Mouse (Mus musculus) neural tube, embryonic 13.5 days (tissue): ENCODE measurements around the gene Dcdc2c. TPM values are rescaled to one million over a fixed set of nuclear protein-coding genes. Genes with fewer than 3 reads are reported as not detected.

Experiments used
- ATAC-seq: fragments of 200-750 bp; cut with Nextera tagmentation; 2 replicates; pipeline ENCODE4 v1.8.0; 2017; ENCODE audit warnings: low read depth, mild to moderate bottlenecking, moderate TSS enrichment, moderate library complexity
- H3K27ac ChIP-seq: fragments of 300-500 bp; sonication (generic); replicated peaks from 2 replicates; pipeline ENCODE4 v1.5.1; 2015; ENCODE audit warnings: moderate library complexity, mild to moderate bottlenecking, inconsistent platforms
- H3K27me3 ChIP-seq: fragments of 300-500 bp; sonication (generic); 2 replicates; pipeline ENCODE4 v1.6.1; 2015; ENCODE audit warnings: mild to moderate bottlenecking, inconsistent platforms
- H3K36me3 ChIP-seq: fragments of 300-500 bp; sonication (generic); 2 replicates; pipeline ENCODE4 v1.6.1; 2015; ENCODE audit warnings: mild to moderate bottlenecking, inconsistent platforms
- H3K4me1 ChIP-seq: fragments of 300-500 bp; sonication (generic); replicated peaks from 2 replicates; pipeline ENCODE4 v1.6.1; 2015; ENCODE audit warnings: inconsistent platforms
- H3K4me2 ChIP-seq: fragments of 300-500 bp; sonication (generic); 2 replicates; pipeline ENCODE4 v1.6.1; 2015; ENCODE audit warnings: inconsistent platforms, mild to moderate bottlenecking, moderate library complexity
- H3K4me3 ChIP-seq: fragments of 300-500 bp; sonication (generic); 2 replicates; pipeline ENCODE4 v1.5.1; 2015; ENCODE audit warnings: mild to moderate bottlenecking, inconsistent platforms
- H3K9ac ChIP-seq: fragments of 300-500 bp; sonication (generic); 2 replicates; pipeline ENCODE4 v1.6.1; 2015; ENCODE audit warnings: moderate library complexity, mild to moderate bottlenecking, inconsistent platforms
- H3K9me3 ChIP-seq: fragments of 300-500 bp; sonication (generic); 2 replicates; pipeline ENCODE4 v1.6.1; 2016; ENCODE audit warnings: inconsistent platforms
- WGBS: fragments of 180-500 bp; shearing (Covaris S2); methylation state at CpG from one replicate; pipeline ENCODE4 v1.1.7; 2015; 5-methylcytosine and 5-hydroxymethylcytosine counted together
- polyA plus RNA-seq: library from polyadenylated mRNA; unstranded; fragments of >200 nt; fragmentation: Nextera tagmentation; extraction: Ambion mirVana; gene quantifications from 2 replicates; pipeline ENCODE4 v1.2.1, GENCODE M21; 2015

The Dcdc2c gene
- polyA plus RNA-seq, 1 experiment from 2014 or later = 0.11 TPM

GRCm38 (mm10) chr12:28575366-28576070, 23.3 kb upstream of the Dcdc2c start:
- Histone ChIP-seq H3K4me1 (no peaks in the 10 kb centered on the region), H3K4me3 (no peak overlapping the region), H3K9ac (no peak overlapping the region), H3K27me3 (no peaks in the 10 kb centered on the region), H3K9me3 (no peaks in the 10 kb centered on the region), H3K27ac (no peak overlapping the region), H3K36me3 (no peaks in the 10 kb centered on the region), H3K4me2 (no peak overlapping the region)
- ATAC-seq = no peak
- WGBS = 78% methylated on average over 6 of the region's 6 CpGs

DNA sequence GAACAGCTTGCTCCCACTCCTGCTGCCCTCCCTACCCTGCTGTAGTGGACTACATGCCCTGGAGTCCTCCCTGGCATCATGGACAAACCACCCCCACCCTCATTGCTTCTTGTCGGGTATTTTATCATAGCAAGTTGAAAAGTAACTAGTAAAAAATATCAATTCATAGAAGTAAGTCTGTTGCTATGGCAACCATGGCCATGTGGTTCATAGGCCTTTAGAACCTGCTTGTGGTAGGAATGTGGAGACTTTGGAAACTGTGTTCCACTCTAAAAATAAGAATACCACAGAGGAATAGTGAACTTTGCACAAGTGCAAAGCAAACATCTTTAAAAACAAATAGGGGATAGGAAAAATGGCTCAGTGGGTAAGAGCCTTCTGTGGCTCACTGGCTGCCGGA, 20.0 kb upstream of the Dcdc2c start:
- Histone ChIP-seq H3K9ac (no peak overlapping the region), H3K4me2 (no peak overlapping the region), H3K27ac (no peak overlapping the region), H3K9me3 (no peaks in the 10 kb centered on the region), H3K4me1 (no peaks in the 10 kb centered on the region), H3K4me3 (no peak overlapping the region), H3K27me3 (no peaks in the 10 kb centered on the region), H3K36me3 (no peaks in the 10 kb centered on the region)
- no peak for ATAC-seq
- WGBS = 93% methylated on average over 2 of the region's 2 CpGs

- peaks cover 9% of the 10 kb centered on the region for H3K4me1 ChIP-seq
- H3K9ac ChIP-seq = no peak overlapping the region
- H3K4me2 ChIP-seq = 0 out of 2 replicates have a peak overlapping the region, but pooled peaks have one; percentile 7
- ATAC-seq = 0 out of 2 replicates have a peak, but pooled peaks have one; percentile 15
- peak overlapping the region; percentile 54; the same call in 1 of the 2 replicates for H3K27ac ChIP-seq
- no peaks in the 10 kb centered on the region for H3K36me3 ChIP-seq
- 57% methylated on average over 18 of the region's 18 CpGs for WGBS
- no peak overlapping the region for H3K4me3 ChIP-seq
- H3K9me3 ChIP-seq = no peaks in the 10 kb centered on the region
- no peaks in the 10 kb centered on the region for H3K27me3 ChIP-seq
These were observed 424 bp downstream of the Dcdc2c start for GRCm38 (mm10) chr12:28551775-28552174.

GRCm38 (mm10) chr12:28548887-28549286, 3.3 kb downstream of the Dcdc2c start:
- no peak overlapping the region for H3K4me3 ChIP-seq
- 64% methylated on average over 4 of the region's 4 CpGs for WGBS
- peaks cover 9% of the 10 kb centered on the region for H3K4me1 ChIP-seq
- H3K27ac ChIP-seq = no peak overlapping the region
- H3K36me3 ChIP-seq = no peaks in the 10 kb centered on the region
- ATAC-seq = no peak
- no peaks in the 10 kb centered on the region for H3K27me3 ChIP-seq
- H3K4me2 ChIP-seq = no peak overlapping the region
- no peaks in the 10 kb centered on the region for H3K9me3 ChIP-seq
- no peak overlapping the region for H3K9ac ChIP-seq

DNA sequence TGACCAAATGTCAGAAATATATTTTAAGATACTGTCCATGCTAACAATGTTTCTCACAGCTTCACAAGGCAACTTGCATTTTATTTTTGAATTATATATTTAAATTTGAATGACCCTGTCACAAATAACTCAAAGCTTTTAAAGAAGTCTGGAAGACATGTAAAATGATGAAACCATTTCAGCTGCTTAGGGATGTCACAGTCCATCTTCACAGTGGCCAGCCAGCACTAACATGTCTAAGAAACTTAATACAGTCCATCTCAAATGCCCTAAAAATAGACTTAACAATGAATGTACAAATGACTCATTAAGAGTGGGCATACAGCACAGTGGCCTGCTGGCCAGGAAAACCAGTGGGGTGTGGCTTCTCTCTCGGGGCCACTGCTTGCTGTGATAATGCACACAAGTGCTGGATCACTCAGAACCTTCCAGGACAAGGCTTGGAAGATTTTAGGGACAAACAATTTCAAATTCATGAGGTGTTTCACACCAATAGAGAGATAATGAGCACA, 37.9 kb downstream of the Dcdc2c start:
- Histone ChIP-seq H3K36me3 (no peaks in the 10 kb centered on the region), H3K9me3 (peaks cover 6% of the 10 kb centered on the region; the same call in 1 of the 2 replicates), H3K4me1 (no peaks in the 10 kb centered on the region), H3K27me3 (no peaks in the 10 kb centered on the region), H3K4me3 (no peak overlapping the region), H3K27ac (no peak overlapping the region), H3K4me2 (no peak overlapping the region), H3K9ac (no peak overlapping the region)
- no peak for ATAC-seq
- WGBS = 57% methylated on average over 1 of the region's 1 CpGs

DNA sequence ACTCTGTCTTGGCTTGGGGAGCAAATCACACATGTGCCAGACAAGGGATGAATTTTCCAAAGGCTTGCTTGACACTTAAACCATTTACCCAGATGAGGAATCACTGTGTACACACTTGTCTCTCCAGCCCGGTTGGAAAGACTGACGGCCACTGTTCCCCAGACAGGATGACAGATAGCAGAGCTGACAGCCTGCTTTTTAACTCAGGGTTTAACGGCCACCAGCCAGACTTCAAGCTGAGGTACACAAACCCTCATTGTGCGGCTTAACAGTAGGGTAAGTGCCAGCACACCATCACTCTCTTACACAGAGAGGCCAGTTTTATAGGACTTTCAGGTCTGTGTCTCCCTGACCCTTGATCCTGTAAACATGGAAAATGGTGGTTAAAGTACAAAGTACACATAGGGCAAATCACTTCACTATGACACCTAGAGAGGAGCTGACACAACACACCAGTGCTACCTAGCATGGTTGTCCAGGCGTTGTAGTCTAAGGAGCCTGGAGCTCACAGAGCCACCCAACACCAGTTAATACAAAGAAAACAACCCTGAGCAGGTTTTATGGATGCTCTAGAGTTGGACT, 42.4 kb downstream of the Dcdc2c start:
- ATAC-seq = no peak

DNA sequence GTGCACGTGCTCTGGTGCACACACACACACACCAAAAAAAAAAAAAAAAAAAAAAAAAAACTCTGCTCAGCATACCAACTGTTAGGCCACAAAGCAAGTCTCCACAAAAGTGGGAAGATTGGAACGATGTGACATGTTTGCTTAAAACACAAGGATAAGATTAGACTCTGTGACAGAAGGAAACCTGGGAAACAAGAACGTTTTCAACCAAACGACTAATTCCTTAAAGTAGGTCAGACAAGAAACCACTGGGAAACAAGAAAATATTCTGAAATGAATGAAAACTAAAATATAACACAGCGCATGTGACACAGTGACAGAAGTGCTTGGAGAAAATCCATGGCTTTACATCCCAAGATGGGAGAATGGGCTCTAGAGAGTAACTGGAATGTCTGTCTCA, 57.9 kb downstream of the Dcdc2c start:
- 92% methylated on average over 5 of the region's 5 CpGs for WGBS
- no peak overlapping the region for H3K9ac ChIP-seq

More for the DNA sequence above, 42.4 kb downstream of the Dcdc2c start:
- Histone ChIP-seq H3K9ac (no peak overlapping the region), H3K4me2 (no peak overlapping the region), H3K27me3 (no peaks in the 10 kb centered on the region), H3K4me1 (no peaks in the 10 kb centered on the region), H3K9me3 (peaks cover 6% of the 10 kb centered on the region; the same call in 1 of the 2 replicates), H3K27ac (no peak overlapping the region), H3K4me3 (no peak overlapping the region), H3K36me3 (no peaks in the 10 kb centered on the region)
- 16% methylated on average over 5 of the region's 5 CpGs for WGBS

GRCm38 (mm10) chr12:28482483-28483160, 69.6 kb downstream of the Dcdc2c start:
- Histone ChIP-seq H3K36me3 (no peaks in the 10 kb centered on the region), H3K9ac (no peak overlapping the region), H3K27ac (no peak overlapping the region), H3K4me1 (no peaks in the 10 kb centered on the region), H3K9me3 (no peaks in the 10 kb centered on the region), H3K27me3 (no peaks in the 10 kb centered on the region), H3K4me3 (no peak overlapping the region), H3K4me2 (no peak overlapping the region)
- 53% methylated on average over 10 of the region's 10 CpGs for WGBS
- ATAC-seq = no peak

More for the DNA sequence above, 57.9 kb downstream of the Dcdc2c start:
- no peak for ATAC-seq
- Histone ChIP-seq H3K9me3 (no peaks in the 10 kb centered on the region), H3K4me3 (no peak overlapping the region), H3K27ac (no peak overlapping the region), H3K4me1 (no peaks in the 10 kb centered on the region), H3K27me3 (no peaks in the 10 kb centered on the region), H3K36me3 (no peaks in the 10 kb centered on the region), H3K4me2 (no peak overlapping the region)

DNA sequence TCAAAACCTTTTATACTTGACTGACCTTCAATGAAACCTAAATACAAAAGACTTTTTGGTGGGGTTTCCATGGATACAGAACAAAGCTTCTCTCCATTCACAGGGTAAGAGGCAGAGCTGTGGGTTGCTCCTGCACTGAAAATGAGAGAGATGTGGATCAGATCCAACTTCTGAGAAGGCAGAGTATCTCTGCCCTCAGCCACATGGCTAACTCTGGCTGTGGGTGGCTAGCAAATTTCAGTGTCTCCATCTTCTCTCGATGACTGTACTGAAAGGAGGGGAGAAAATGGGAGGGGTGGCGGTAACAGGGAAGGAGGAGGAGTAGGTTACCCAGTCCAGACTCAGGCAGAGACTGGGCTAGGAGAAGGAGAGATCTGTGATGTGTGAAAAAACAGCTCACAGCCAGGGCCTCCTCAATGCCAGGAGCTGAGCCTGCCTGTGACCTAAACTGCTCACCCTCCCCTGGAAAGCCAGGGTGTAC, 91.2 kb downstream of the Dcdc2c start:
- Histone ChIP-seq H3K36me3 (no peaks in the 10 kb centered on the region), H3K4me2 (no peak overlapping the region), H3K27ac (no peak overlapping the region), H3K4me3 (no peak overlapping the region), H3K27me3 (no peaks in the 10 kb centered on the region), H3K9ac (no peak overlapping the region), H3K4me1 (peaks cover 10% of the 10 kb centered on the region), H3K9me3 (no peaks in the 10 kb centered on the region; the same call in 1 of the 2 replicates)
- peak; percentile 87 for ATAC-seq
- WGBS = 4% methylated on average over 2 of the region's 2 CpGs

GRCm38 (mm10) chr12:28460523-28460922, 91.7 kb downstream of the Dcdc2c start:
- H3K4me1 ChIP-seq = peaks cover 10% of the 10 kb centered on the region
- H3K9ac ChIP-seq = no peak overlapping the region
- H3K4me2 ChIP-seq = no peak overlapping the region
- WGBS = 25% methylated on average over 7 of the region's 7 CpGs
- H3K27ac ChIP-seq = no peak overlapping the region
- H3K36me3 ChIP-seq = no peaks in the 10 kb centered on the region
- no peak for ATAC-seq
- no peaks in the 10 kb centered on the region; the same call in 1 of the 2 replicates for H3K9me3 ChIP-seq
- H3K4me3 ChIP-seq = no peak overlapping the region
- no peaks in the 10 kb centered on the region for H3K27me3 ChIP-seq

DNA sequence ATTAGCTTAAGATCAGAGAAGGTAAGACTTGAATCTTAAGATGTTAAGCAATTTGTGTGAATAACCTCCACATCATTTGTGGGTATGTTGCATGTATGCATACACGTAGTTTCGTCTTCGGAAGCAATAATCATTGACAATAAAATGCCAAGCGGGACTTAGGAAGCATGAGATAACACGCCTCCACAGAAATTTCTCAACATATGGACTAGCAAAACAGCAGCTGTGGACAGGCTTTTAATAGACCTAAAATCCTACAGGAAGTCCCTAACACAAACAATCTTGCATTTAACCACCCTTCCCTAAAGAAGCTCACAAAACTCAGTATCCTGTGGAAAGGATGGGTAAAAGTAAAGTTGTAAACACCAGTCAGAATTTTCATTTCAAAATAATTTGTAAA, 93.4 kb downstream of the Dcdc2c start:
- Histone ChIP-seq H3K27me3 (no peaks in the 10 kb centered on the region), H3K4me3 (no peak overlapping the region), H3K4me2 (no peak overlapping the region), H3K27ac (no peak overlapping the region), H3K9me3 (no peaks in the 10 kb centered on the region; the same call in 1 of the 2 replicates), H3K4me1 (peaks cover 10% of the 10 kb centered on the region), H3K36me3 (no peaks in the 10 kb centered on the region), H3K9ac (no peak overlapping the region)
- 94% methylated on average over 5 of the region's 5 CpGs for WGBS
- ATAC-seq = no peak

- Histone ChIP-seq H3K27me3 (no peaks in the 10 kb centered on the region), H3K36me3 (no peaks in the 10 kb centered on the region), H3K4me3 (no peak overlapping the region), H3K4me2 (no peak overlapping the region), H3K27ac (no peak overlapping the region), H3K4me1 (peaks cover 7% of the 10 kb centered on the region), H3K9ac (no peak overlapping the region), H3K9me3 (no peaks in the 10 kb centered on the region)
- 71% methylated on average over 5 of the region's 5 CpGs for WGBS
- ATAC-seq = no peak
These were observed 115.7 kb downstream of the Dcdc2c start for GRCm38 (mm10) chr12:28436536-28436935.
